Mouse (Mus musculus) liver, embryonic 16.5 days (tissue): ENCODE data around the gene Rmi1. TPM values are rescaled to one million over a fixed set of nuclear protein-coding genes. Genes with fewer than 3 reads are reported as not detected.
"Not testable (repeated sequence)": the region's sequence is repeated elsewhere in the genome, so short reads cannot be mapped to it uniquely, and the experiment has no call there.

Source experiments
- ATAC-seq: fragments of 200-750 bp; cut with Nextera tagmentation; 2 replicates; pipeline ENCODE4 v1.8.0; 2017; ENCODE audit warnings: low read depth, mild to moderate bottlenecking, moderate number of reproducible peaks, moderate library complexity
- H3K27ac ChIP-seq: fragments of 300-500 bp; sonication (generic); 2 replicates; pipeline ENCODE4 v1.5.1; 2014; ENCODE audit warnings: mild to moderate bottlenecking, low read length
- H3K27me3 ChIP-seq: fragments of 300-500 bp; sonication (generic); 2 replicates; pipeline ENCODE4 v1.6.1; 2014; ENCODE audit warnings: low read depth, low read length, mixed read lengths; ENCODE audit not compliant: control insufficient read depth, insufficient read depth
- H3K36me3 ChIP-seq: fragments of 300-500 bp; sonication (generic); 2 replicates; pipeline ENCODE4 v1.6.1; 2014; ENCODE audit warnings: mild to moderate bottlenecking; ENCODE audit not compliant: control insufficient read depth, insufficient read depth
- H3K4me1 ChIP-seq: fragments of 300-500 bp; sonication (generic); 2 replicates; pipeline ENCODE4 v1.6.1; 2014; ENCODE audit warnings: low read depth, low read length, mixed read lengths; ENCODE audit not compliant: control insufficient read depth
- H3K4me2 ChIP-seq: fragments of 300-500 bp; sonication (generic); 2 replicates; pipeline ENCODE4 v1.6.1; 2014; ENCODE audit warnings: low read depth, low read length, mixed read lengths
- H3K4me3 ChIP-seq: fragments of 300-500 bp; sonication (generic); 2 replicates; pipeline ENCODE4 v1.5.1; 2014; ENCODE audit warnings: low read depth, mild to moderate bottlenecking, low read length
- H3K9ac ChIP-seq: fragments of 300-500 bp; sonication (generic); 2 replicates; pipeline ENCODE4 v1.6.1; 2014; ENCODE audit warnings: low read depth, low read length
- H3K9me3 ChIP-seq: fragments of 300-500 bp; sonication (generic); replicated peaks from 2 replicates; pipeline ENCODE4 v1.6.1; 2016; ENCODE audit warnings: low read length; ENCODE audit not compliant: control insufficient read depth
- WGBS: fragments of 180-500 bp; shearing (Covaris S2); extraction: QIAGEN DNeasy Blood & Tissue Kit; methylation state at CpG from one replicate; pipeline ENCODE4 v1.1.7; 2014; ENCODE audit not compliant: insufficient replicate concordance; 5-methylcytosine and 5-hydroxymethylcytosine counted together
- polyA plus RNA-seq: library from polyadenylated mRNA; unstranded; fragments of >200 nt; fragmentation: Nextera tagmentation; extraction: Ambion mirVana; gene quantifications from 2 replicates; pipeline ENCODE4 v1.2.1, GENCODE M21; 2015

The Rmi1 gene
- polyA plus RNA-seq, 1 experiment from 2014 or later: 13.1 TPM

DNA sequence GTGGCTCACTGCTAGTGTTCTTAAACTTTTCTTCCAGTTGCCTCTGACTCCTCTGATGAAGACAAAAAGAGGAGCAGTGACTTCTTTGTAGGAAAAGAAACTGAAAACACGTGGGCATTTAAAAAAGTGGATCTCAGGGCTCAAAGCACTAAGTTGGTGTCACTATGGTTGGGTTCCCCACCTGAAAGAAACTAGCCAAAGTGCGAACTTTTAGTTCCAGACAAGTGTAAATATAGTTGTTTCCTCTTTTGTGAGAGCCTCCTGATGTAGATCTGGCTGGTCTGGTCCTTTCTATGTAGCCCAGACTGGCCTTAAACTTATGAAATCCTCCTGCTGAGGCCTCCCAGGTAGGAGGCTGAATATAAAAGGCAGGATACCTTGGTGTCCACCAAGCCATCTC lies 44.5 kb downstream of the Rmi1 start:
- Histone ChIP-seq H3K9ac (no peak overlapping the region), H3K4me1 (no peaks in the 10 kb centered on the region), H3K9me3 (no peaks in the 10 kb centered on the region), H3K27me3 (peaks cover 7% of the 10 kb centered on the region), H3K27ac (no peak overlapping the region), H3K4me2 (no peak overlapping the region), H3K36me3 (no peaks in the 10 kb centered on the region), H3K4me3 (no peak overlapping the region)
- no peak for ATAC-seq
- 43% methylated on average over 2 of the region's 2 CpGs for WGBS

DNA sequence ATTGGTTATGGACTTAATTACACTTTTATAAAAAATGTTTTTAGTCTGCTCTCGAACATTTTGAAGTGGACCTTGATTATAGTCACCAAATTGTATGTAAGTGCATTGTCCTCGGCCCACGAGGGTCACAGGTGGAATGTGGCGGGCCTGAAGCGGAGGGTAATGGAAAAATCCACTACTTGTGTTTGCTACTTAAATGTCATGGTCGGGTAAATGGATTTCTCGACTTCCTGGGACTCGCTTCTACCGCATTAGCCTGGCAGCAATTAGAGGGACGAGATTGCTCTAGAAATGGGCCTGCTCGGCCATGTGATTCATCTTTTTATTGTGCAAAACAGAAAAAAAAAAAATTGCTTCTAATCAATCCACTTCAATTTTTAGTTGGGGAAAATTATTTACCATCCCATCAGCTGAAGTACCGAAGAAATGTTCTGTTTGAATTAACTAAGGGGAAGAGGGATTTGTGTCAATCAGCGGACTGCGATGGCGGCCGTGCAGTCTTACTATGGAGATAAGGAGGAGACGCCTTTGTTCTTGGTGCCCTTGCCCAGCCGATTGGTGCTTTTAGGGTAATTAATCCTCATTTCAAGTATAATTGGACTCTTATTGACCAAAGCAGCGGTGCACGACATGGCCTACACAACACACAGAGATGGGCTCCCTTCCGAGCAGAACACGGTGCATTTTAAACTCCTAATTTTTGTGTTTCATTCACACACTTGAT lies 48.6 kb downstream of the Rmi1 start:
- H3K36me3 ChIP-seq: no peaks in the 10 kb centered on the region
- no peaks in the 10 kb centered on the region for H3K4me1 ChIP-seq
- no peak overlapping the region for H3K4me2 ChIP-seq
- no peak overlapping the region for H3K9ac ChIP-seq
- ATAC-seq: no peak
- H3K27me3 ChIP-seq: peaks cover 31% of the 10 kb centered on the region
- H3K9me3 ChIP-seq: no peaks in the 10 kb centered on the region; the same call in 1 of the 2 replicates
- no peak overlapping the region for H3K27ac ChIP-seq
- WGBS: 72% methylated on average over 22 of the region's 22 CpGs
- H3K4me3 ChIP-seq: no peak overlapping the region

DNA sequence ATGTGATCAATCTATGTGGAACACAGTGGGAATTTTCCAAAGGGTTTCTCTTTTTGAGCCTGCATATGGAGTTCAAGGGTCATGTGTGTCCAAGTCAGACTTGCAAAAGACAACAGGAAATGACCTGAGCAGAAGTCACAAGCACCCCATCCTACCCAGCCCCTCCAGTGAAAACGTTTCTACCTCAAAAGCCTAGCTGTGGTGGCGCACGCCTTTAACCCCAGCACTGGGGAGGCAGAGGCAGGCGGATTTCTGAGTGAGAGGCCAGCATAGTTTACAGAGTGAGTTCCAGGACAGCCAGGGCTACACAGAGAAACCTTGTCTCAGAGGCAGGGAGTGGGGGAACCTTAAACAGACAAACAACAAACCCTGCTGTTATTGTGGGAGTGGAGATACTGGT lies 50.2 kb downstream of the Rmi1 start:
- Histone ChIP-seq H3K4me3 (no peak overlapping the region), H3K4me1 (no peaks in the 10 kb centered on the region), H3K9ac (no peak overlapping the region), H3K4me2 (peak overlapping the region; percentile 56; the same call in 1 of the 2 replicates), H3K9me3 (peaks cover 2% of the 10 kb centered on the region; the same call in 1 of the 2 replicates), H3K27me3 (peaks cover 31% of the 10 kb centered on the region), H3K36me3 (no peaks in the 10 kb centered on the region), H3K27ac (no peak overlapping the region)
- WGBS: 36% methylated on average over 4 of the region's 4 CpGs
- no peak for ATAC-seq

DNA sequence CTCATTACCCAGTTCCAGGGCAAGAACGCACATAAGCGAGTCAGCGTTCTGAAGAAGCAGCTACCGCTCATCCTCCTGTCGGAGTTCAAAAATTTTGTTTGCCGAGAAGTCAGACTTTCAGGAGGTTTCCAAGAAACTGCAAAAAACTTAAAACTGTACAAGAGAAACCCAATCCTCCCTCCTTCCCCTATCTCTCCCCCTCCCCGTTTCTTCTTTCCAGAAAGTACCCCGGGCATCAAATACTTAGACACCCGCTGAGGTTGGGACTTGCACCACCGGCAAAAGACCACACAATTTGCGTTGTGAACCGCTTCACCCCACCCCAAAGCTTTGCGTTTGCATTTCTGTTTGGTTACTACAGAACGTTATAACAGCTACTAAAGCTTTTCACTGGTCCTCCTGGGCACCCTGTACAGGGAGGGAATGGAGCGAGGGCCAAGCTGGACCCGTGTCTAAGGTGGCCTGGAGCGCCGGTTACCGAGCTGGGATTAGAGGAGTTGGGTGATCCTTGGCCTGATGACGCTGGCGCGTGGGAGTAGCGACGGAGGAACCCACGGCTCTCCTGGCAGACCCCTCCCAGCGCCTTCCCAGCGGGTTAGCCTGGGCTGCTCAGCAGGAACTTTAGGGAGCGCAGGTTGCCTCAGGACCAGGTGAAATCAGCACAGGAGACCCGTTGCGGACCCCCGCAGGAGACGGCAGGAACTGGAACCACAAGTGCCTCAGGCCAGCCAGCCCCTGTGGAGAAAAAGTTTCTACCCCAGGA lies 50.8 kb downstream of the Rmi1 start:
- H3K4me3 ChIP-seq: peak overlapping the region; percentile 43
- H3K4me1 ChIP-seq: no peaks in the 10 kb centered on the region
- H3K9me3 ChIP-seq: peaks cover 2% of the 10 kb centered on the region; the same call in 1 of the 2 replicates
- H3K4me2 ChIP-seq: peak overlapping the region; percentile 56
- ATAC-seq: no peak
- no peaks in the 10 kb centered on the region for H3K36me3 ChIP-seq
- H3K9ac ChIP-seq: 0 out of 2 replicates have a peak overlapping the region, but pooled peaks have one; percentile 18
- peaks cover 31% of the 10 kb centered on the region for H3K27me3 ChIP-seq
- 11% methylated on average over 32 of the region's 32 CpGs for WGBS
- H3K27ac ChIP-seq: no peak overlapping the region

DNA sequence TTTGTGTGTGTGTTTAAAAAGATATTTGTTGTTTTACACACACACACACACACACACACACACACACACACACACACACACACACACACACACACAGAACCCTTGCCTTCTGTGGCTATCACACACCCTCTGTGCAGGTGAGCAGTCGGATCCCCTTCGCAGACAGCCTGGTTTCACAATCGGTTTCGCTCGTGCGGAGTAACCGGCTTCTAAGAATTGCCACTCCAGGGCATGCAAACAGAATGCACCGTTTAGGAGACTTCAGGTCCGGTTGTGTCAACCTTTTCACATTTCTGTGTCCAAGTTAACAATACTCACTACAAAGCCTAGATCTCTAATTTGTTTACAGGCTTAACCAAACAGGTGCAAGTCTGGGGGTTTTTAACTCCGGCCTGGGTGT lies 51.5 kb downstream of the Rmi1 start:
- peak overlapping the region; percentile 56 for H3K4me2 ChIP-seq
- 14% methylated on average over 10 of the region's 10 CpGs for WGBS
- peaks cover 2% of the 10 kb centered on the region; the same call in 1 of the 2 replicates for H3K9me3 ChIP-seq
- H3K27ac ChIP-seq: no peak overlapping the region
- peak overlapping the region; percentile 43 for H3K4me3 ChIP-seq
- H3K4me1 ChIP-seq: no peaks in the 10 kb centered on the region
- no peak overlapping the region for H3K9ac ChIP-seq
- H3K36me3 ChIP-seq: no peaks in the 10 kb centered on the region
- ATAC-seq: no peak
- peaks cover 31% of the 10 kb centered on the region for H3K27me3 ChIP-seq

DNA sequence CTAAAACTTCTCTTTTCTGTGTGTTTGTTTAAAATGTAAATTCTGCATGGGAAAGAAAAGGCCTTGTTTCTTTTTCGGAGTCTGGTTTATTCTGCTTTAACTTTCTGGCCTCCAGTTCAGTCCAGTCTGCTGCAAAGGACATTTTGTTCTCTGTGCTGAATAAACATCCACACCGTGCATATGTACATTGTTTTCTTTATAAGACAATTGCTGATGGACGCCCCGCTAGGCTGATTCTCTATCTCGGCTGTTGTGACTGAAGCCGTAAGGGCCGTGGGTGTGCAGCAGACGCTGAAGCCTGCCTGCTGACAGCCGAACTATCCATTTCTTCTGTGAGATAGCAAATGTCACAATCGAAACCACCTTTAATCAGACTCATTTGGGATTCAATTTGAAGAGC lies 54.5 kb downstream of the Rmi1 start:
- H3K4me2 ChIP-seq: no peak overlapping the region
- H3K9ac ChIP-seq: no peak overlapping the region
- no peaks in the 10 kb centered on the region for H3K4me1 ChIP-seq
- H3K27me3 ChIP-seq: peaks cover 24% of the 10 kb centered on the region
- ATAC-seq: no peak
- H3K9me3 ChIP-seq: peaks cover 2% of the 10 kb centered on the region; the same call in 1 of the 2 replicates
- no peaks in the 10 kb centered on the region for H3K36me3 ChIP-seq
- no peak overlapping the region for H3K4me3 ChIP-seq
- WGBS: 57% methylated on average over 10 of the region's 10 CpGs
- no peak overlapping the region for H3K27ac ChIP-seq

DNA sequence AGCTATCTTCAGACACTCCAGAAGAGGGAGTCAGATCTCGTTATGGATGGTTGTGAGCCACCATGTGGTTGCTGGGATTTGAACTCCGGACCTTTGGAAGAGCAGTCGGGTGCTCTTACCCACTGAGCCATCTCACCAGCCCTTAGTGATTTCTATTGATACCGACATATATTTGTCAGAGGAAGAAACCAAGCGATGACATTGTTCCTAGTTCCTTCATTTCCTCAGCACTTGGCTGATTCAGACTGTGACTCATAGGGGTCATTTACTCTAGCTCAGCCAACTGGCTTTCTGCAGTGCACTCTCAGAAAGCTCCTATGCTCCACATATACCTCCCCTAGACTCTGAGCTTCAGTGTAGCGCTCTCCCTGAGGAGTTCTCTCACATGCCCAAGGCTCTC lies 56.8 kb downstream of the Rmi1 start:
- not testable (repeated sequence) for H3K36me3 ChIP-seq, H3K9me3 ChIP-seq, H3K4me2 ChIP-seq, H3K27ac ChIP-seq, H3K4me3 ChIP-seq, H3K9ac ChIP-seq, H3K27me3 ChIP-seq, H3K4me1 ChIP-seq
- WGBS: 58% methylated on average over 6 of the region's 6 CpGs
- ATAC-seq: peak; percentile 27; the same call in 1 of the 2 replicates
